Mouse (Mus musculus) urinary bladder, postnatal 14 days (tissue): ENCODE measurements at regions not wholly inside any gene's neighbourhood (a gene's known extent, or its start where the extent isn't known, plus 50 kb on each side); places are given as distances from the start of the nearest gene placed in this dataset.

Experiments
- DNase-seq: peaks from one replicate; pipeline ENCODE4 v3.0.0; 2021; ENCODE audit warnings: low spot score

- DNase-seq = no peak
Observed at GRCm38 (mm10) chr12:118540336-118540735, 239.1 kb upstream of the Sp4 start.

DNA sequence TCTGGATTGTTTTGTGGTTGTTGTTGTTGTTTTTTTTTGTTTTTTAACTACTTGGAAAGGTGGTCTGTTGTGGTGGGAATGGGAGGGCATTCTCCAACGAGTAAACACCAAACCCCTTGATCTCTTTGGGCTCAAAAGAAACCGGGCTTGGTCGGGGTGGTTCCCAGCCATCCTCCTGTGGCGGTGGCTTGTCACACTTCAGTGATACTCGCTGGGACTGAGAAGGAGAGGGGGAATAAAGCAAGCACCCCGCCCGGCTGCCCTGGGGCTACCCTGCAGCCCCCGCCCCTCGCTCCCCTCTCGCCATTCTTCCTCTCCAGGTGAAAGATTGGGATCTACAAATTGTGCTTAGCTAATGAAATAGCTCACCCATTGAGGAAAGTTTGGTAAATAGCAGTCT is 229.3 kb upstream of the Sp4 start:
- DNase-seq = no peak

GRCm38 (mm10) chr12:118529428-118530361 is 228.5 kb upstream of the Sp4 start:
- no peak for DNase-seq

GRCm38 (mm10) chr12:118521770-118522169 is 220.5 kb upstream of the Sp4 start:
- DNase-seq = no peak

DNA sequence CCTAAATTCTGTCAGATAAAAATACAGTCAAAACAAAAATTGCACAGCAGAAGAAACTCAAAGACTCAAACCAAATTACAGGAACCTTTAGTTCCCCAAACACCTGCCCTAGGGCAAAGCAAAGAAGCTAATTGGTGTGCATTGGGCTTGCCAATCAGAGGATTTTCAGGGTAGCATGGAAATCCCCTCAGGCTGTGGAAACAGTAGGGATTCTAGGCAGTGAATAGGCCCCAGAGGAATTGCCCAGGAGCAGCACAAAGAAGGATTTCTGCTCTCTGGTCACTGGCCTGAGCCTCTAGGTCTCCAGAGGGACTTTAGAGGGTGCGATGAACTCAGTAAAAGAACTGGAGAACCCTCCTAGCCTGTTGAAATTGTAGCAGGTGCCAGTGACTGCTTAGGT is 220.1 kb upstream of the Sp4 start:
- no peak for DNase-seq

- no peak for DNase-seq
Observed at GRCm38 (mm10) chr12:118519801-118520327, 218.6 kb upstream of the Sp4 start.

GRCm38 (mm10) chr12:118510989-118511388 is 209.7 kb upstream of the Sp4 start:
- DNase-seq = no peak

DNA sequence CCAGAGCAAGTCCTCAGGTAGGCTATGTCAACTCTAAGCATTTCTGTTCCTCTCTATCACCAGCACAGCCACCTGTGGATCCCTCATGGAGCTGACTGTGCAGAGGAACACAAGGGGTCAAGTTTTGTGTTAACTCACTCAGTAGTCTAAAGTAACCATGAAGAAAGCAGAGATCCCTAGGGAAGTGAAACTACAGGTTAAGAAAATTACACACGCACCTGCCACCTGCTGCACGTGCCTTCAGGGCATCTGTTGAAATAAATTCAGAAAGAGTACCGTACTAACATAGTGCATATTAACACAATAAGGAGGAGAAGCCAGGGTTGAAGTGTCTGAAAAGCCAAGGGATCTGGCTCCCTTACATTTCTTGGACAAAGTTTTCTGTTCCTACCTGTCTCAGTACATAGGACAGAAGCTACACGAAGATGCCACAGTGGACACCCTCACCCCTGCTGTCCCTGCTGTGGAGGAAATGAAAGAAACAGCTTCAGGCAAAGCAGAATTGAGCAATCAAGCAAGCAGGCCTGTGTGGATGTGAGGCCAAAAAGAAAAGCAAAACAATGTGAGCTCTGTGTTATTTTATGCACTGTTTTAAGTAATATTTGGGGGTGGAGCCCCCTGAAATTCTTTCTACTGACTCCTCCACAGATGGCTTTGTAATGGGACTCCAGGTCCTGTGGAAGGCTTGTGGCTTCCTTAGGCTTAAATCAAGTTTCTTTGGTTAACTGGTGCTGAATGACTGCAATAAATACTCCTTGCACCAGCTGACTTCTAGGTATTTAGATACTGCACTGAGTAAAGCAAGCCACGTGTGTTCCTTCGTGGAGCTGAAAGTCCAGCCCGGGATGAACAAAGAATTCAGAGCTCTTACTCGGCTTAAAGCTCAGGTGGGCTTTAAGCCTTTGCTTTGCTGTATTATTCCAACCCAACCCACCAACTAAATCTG is 208.0 kb upstream of the Sp4 start:
- no peak for DNase-seq

DNA sequence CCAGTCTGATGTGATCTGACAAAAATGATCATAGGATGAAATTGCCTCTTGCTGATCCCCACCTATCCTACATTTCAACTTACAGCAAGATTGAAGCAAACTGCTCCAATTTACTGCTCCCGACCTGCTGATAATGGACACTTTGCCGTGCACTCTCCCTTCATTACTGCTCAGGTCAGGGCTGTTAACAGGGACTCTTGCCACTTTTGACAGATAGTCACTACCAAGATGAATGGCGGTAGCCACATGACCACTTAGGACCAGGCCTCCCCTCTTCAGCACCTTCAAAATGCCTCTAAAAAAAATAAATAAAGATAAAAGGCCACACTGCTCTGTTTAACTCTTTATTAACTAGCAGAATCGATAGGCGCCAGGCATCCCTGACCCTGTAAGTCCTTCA is 199.2 kb upstream of the Sp4 start:
- no peak for DNase-seq

DNA sequence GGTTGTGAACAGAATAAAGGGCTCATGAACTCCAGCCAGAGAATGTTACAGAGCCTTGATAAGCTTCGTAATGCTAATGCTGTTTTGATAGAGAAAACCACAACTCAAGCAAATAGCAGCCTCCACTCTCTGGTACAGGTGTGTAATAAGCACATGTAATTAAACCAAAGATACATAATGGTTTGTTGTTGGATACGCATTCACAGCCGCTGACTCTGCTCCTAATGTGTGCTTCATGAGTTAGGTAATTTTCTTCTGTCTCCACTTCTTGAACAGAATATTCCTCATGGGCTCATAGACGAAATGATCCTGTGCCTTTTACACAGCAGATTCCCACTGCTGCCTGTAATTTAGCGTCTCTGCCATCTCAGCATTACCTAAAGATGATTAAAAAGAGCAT is 186.8 kb upstream of the Sp4 start:
- no peak for DNase-seq

DNA sequence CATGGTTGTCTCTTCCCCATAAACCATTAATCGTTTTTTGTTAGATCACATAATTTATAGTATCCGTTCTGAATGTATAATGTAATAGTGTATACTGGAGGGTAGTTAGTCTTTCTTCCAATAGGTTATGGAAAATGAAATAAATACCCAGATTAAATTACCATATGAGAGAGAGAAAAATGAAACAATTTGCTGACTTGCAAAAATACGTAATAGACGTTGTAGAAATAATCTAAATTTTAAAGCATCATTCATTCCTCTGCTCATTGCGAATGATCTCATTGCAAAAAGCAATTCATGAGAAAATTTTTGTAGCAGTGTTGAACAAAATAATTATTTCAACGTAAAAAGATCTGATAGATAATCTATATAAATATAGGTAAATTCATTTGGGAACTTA is 185.2 kb upstream of the Sp4 start:
- no peak for DNase-seq

DNA sequence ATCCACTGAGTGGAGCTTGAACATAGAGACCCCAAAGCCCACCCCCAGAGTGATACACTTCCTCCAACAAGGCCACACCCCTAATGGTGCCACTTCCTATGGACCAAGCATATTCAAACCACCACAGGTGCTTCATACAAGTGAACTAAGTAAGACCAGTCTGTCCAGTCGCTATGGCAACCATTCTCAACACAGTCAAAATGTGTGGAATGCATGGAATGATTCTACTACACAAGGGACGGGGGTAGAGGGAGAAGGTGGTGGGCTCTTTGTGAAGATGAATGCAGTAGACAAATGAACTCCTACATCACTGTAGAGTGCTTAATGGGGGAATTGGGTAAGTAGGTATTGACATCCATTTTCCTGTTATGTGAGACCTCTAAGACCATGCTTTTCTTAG is 180.1 kb upstream of the Sp4 start:
- no peak for DNase-seq

GRCm38 (mm10) chr12:118474732-118475131 is 173.5 kb upstream of the Sp4 start:
- DNase-seq = no peak

DNA sequence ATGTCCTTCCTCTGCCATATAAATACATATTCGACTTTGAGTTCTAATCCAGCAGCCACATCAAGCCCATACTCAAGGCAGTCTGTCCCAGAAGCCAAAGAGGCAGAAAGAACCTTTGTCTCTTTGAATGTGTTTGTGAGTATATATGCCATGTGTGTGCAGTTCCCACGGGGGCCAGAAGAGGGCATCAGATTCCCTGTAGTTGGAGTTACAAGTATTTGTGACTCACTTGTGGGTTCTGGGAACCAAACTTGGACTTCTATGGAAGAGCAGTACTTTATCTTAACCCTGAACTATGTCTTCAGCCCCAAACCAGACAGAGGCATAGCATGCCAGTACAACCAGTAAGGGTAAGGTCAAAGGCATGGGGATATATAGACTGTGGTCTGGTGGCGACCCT is 165.6 kb upstream of the Sp4 start:
- DNase-seq = no peak

GRCm38 (mm10) chr12:118457493-118458408 is 156.5 kb upstream of the Sp4 start:
- DNase-seq = peak; percentile 53

DNA sequence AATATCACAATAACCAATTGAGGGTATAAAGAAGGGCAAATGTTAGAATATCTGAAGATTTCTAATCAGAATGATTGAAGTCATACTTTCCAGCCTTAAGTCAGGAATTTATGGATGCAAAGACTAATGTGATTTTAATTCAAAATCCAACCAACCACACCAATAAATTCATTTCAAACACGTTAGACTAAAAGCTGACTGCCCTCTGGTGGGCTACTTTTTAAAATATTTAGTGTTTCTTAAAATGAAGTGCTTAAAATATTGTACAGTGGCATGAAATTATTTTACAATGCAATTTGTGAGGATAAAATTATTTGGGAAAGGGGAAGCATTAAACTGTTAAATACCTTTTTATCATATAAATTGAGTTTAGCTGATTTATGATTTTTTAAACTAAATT is 154.4 kb upstream of the Sp4 start:
- DNase-seq = no peak

DNA sequence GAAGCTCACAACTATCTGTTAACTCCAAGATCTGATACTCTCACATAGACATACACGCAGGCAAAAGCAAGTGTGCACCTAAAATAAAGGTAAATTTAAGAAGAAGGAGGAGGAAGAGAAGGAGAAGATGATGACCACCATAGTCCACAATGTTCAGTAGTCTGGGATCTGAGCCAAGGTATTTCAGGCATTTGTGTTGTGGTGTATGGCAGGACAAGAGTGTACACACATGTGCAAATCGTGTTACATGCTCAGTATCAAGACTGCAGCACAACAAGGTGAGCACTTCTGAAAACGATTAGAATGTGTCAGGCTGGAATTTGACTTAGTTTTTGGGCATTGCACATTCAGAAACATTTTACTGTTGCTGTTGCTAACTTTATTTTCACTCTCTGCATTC is 138.4 kb upstream of the Sp4 start:
- DNase-seq = no peak

- no peak for DNase-seq
Observed at GRCm38 (mm10) chr12:118438882-118439281, 137.6 kb upstream of the Sp4 start.

DNA sequence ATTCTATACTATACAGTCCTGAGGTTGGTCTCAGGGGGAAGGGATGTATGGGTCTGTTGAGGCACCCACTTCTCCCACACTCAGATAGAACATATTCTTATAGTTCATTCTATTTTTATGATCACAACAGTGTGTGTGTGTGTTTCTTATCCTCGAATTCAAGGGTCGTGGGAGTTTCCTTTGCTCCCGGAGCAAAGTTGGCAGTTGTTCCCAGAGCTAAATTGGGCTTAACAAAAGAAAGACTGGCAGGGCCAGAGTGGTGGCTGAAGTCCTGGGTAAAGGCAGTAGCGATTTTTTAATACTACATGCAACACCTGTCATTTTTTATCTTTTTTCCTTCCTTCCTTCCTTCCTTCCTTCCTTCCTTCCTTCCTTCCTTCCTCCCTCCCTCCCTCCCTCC is 131.5 kb upstream of the Sp4 start:
- no peak for DNase-seq

GRCm38 (mm10) chr12:118428384-118428783 is 127.1 kb upstream of the Sp4 start:
- no peak for DNase-seq

GRCm38 (mm10) chr12:118415956-118416355 is 114.7 kb upstream of the Sp4 start:
- DNase-seq = no peak
